Mouse (Mus musculus) embryo, embryonic 9.5 days (tissue): ENCODE results near the gene Loxl3.
A peak's percentile ranks its signal among the peaks of the same experiment; 100 is the strongest.

Source experiments
- DNase-seq: peaks from one replicate; pipeline ENCODE4 v3.0.0-alpha.2; 2017; ENCODE audit errors: extremely low spot score

Loxl3 gene

DNA sequence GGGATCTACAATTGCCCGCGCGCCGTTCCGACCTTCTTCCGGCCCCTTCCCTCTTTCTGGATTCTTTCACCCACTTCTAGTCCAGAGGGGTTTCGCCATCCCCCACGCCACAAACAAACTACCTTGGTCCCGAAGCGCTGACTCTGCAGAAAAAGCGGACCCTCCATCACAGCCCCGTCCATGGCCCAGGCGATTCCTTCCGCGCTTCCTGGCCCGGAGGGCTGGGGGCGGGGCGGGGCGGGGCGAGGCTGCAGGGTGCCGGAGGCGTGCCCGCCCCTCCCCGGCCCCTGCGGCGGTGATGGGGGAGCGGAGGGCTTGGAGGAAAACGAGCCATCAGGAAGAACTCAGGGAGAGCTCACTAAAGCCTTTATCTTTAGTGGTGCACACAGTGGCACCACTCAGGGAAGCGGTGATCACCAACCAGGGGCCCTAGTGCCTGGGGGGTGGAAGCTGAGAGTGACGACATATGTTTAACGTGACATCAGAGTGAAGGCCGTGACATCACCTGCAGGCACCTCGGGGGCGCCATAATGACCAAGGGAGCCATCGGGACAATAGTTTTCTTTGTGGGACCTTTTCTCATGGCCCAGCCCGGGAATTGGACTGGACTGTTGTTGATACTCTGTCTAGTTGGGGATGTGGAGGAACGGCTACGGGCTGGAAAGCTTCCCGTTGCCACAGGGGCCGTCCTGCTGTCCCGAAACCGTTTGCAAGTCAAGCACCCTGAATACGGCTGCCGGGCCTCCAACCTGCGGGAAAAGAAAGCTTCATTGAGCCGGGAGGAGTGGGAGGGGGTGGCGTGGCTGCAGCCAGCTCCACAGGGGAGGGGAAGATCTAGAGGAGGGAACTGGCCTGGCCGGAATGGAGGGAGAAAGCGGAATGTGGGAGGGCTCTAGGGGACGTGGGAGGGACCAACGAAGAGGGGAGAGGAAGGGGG lies at the start of gene Loxl3, which contains the start of gene Dok1:
Gene Loxl3, plus strand, starts transcription at position 925 of the 937 bp plus-strand sequence.
Gene Dok1, minus strand, starts transcription at position 223 of the 937 bp plus-strand sequence.
- DNase-seq = peak; percentile 82

DNA sequence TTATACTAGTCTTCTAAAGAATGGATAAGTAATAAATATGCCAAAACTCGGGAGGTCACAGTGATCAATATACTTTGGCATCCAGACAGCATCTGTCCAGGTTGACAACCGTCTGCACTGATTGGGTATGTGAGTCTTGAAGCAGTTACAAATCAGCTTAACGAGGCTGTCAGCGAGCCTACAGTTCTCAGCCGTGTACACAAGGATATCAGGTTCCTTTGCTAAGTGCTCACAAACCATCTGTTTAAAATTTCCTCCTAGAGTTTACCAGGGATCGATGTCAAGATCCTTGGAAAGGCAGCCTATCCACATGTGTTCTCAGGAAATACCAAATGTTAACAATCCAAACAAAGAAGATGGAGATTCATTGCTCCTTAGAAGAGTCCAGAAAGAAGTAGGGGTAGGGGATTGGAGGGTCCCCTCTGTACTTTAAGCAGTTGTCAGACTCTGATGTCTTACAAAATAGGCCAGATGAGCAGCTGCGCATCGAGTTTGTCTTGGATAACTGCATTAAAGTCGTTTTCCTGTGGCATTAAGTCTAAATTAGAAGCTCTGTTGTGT lies 46.5 kb upstream of the Loxl3 start:
- peak; percentile 40 for DNase-seq

DNA sequence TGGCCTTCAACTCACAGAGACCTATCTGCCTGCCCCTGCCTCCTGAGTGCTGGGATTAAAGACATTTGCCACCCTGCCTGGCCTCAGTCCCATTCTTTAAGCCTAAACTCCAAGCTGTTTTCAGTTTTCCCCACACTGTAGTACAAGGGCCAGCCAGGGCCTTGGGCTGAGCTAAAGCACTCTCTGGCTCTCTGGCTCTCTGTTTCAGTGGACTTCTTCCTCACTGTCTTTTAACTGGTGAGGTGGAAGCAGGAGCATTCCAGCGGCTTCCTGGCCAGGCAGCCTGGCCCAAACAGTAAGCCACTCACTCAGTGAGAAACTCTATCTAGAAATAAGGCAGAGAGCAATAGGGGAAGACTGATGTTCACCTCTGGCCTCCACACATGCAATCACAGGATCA lies 40.3 kb upstream of the Loxl3 start:
- DNase-seq = no peak

DNA sequence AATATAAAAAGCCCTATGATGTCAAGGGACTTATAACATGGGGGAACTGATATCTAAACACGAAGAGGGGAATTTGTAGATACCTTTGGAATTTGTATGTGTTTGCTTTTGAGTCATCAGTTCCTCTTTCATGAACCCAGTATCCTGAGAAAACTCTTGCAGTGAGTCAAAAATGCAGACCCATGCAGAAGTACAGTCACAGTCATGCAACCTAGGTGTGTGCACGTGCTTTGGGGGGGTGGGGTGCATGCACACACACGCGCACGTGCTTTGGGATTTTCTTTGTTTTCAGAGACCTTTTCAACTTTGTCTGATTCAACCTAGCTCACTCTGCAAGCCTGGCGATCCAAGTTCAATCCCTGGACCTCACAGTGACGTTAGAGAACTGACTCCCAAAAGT lies 39.6 kb upstream of the Loxl3 start:
- DNase-seq = no peak

DNA sequence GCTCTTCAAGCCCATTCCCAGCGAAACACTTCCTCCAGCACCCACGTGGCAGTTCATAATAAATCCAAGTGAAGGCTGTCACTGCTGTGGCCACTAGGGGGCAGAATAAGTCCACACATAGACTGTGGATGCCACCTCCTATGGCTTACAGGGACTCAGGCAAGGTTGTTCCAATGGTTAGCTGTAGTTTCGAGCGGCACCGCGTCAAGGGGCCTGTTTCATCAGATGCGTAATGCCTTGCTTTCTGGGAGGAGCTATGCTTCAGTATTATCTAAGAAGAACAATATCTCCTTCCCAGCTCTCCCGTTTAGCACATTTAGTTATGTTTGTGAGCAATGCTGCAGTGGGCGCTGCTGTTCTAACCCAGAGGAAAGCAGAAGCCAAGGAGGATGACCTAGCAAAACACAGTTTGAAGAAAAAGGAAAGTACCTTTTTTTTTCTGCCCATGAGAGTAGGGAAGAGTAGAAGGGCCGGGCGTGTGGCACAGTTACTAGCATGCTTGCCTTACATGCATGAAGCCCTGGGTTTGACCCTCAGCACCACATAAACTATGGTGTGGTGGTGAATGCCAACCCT lies 37.1 kb upstream of the Loxl3 start:
- DNase-seq = peak; percentile 92

DNA sequence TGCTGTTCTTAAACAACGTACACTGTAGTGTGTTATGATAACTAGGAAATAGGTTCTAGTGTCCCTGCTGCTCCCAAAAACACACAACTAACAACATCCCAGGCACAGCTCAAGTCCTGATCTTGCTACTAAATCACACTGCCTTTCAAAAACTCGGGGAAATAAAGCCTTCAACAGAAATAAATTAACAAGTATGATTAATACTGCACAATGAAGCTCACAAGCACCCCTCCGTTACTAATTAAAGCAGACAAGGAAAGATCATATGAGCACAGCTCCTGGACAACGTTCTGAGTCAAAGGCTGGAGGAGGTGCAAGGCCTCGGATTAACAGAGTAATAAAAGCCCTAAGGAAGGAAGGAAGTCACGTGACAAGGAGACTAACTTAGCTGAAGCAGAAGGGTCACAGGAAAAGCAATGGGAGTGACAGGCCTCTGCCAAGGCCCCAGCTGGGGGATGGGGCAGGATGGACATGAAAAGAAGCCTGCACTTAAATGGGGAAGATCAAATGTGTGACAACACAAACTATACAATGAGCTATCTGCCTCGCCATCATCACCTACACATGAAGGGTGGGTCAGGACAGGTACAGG lies 36.4 kb upstream of the Loxl3 start:
- peak; percentile 5 for DNase-seq

DNA sequence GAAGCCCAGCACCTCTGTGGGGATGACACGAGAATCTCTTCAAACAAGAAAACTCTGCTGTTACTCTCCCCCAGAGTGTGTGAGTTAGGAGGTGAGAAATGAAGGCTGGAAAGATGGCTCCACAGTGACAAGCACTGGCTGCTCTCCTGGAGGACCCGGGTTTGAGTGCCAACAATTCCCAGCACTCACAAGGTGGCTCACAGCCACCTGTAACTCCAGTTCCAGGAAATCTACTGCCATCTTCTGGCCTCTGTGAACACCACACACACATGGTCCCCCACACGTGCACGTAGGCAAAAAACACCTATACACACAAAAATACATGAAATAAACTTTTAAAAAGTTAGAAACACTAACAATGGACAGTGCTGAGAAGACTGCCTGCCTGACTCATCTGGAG lies 35.6 kb upstream of the Loxl3 start:
- no peak for DNase-seq

DNA sequence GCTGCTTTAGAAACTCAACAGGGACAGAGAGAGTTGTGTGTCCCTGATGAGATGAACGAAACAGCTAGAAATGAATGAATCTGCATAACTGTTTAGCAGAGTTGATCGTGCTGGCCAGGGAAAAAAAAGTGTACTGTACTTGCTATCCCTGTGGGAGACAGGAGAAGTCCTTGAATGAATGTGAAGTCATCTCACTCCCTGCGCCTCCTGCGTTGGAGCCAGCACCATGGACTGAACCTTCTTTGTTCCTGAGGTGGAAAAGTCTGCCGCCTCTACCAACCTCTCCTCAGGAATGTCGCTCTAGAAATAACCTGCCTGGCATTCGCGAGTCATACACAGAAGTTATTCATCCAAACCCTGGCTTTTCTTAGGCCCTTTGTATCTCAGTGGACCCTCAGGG lies 34.0 kb upstream of the Loxl3 start:
- DNase-seq = no peak

DNA sequence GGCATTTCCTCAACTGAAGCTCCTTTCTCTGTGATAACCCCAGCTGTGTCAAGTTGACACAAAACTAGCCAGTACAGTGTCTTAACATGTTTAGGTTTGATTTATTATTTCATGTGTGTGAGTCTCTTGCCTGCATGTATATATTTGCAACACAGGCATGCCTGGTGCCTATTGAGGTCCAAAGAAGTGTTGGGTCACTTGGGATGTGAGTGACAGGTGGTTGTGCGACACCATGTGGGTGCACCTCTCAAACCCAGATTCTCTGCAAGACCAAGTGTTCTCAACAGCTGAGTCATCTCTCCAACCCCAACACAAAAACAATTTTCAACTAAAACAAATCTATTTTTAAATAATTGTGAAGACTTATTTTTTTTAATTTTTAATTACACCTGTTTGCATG lies 30.9 kb upstream of the Loxl3 start:
- no peak for DNase-seq

DNA sequence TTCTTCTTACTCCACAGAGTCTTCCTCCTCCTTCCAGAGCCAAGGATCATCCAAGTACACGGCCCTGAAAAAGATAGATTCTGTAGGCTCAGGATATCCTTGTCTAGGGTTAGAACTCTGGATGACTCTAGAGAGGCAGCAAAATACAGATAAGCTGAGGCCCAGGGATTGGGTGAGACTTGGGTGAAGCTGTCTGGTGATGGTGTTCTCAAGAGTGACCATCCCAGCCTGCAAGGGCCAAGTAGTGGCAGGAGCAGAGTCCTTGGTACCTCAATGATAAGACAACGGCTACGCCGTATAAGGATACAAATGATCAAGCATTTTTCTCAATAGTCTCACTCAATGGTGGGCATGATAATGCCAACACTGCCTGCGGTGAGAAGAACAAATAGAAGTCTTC lies 30.1 kb upstream of the Loxl3 start:
- no peak for DNase-seq

DNA sequence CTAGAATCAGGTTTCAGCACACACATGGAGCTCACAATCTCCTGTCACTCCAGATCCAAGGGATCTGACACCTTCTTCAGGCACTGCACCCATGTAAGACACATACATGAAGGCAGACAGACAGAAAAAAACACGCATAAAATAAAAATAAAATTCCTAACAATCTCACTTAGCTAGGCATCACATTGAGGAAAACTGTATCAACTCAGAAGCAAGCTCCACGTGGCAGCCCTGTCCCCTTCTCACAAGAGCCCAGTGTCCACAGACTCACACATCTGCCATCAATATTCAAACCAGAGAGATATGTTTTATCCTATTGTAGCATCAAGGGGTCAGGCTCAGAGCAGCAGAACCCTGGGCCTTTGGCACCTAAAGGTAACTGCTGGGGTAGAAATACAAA lies 29.7 kb upstream of the Loxl3 start:
- no peak for DNase-seq

DNA sequence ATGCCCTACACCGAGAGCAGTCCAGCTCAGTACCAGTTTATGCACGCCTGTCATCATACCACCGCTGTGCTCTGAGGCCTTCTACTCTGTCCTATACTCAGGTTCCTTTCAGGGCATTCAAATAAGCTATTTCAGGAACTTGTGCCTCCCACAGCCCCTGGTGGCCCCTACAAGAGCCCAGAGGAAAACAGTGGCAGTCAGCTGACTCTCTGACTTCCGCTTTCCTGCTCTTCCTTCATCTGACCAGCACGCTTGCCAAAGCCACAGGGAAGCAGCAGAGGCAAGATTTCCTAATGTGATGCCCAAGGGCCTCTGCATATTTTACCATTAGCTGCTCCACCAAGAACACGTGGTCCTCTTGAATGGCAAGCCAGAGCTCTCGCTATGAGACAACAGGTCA lies 29.1 kb upstream of the Loxl3 start:
- DNase-seq = no peak

DNA sequence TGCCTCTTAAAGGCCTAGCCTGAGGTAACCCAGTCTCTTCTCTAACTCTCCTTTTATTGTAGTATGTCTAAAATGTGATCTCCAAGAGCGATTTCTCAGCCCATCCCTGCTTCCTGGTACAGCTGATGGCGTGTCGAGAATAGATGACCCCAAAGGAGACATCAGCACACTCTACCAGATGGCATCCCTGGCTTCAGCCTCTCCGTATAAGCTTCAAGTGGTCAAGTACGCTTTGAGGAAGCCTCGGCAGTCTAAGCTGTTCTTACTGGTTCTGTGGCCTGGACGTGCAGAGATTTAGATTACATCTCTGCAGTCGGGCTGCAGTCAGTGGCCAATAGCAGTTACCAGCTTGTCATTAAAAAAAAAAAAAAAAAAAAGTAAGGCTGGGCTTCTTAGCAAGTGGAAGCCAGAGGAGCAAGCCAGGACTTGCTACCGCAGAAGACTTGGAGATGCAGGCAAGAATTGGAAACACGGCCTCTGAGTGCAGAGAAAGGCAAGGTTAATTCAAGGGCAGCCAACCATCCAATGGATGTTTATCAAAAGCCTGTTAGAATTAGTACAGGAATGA lies 28.4 kb upstream of the Loxl3 start:
- DNase-seq = no peak

DNA sequence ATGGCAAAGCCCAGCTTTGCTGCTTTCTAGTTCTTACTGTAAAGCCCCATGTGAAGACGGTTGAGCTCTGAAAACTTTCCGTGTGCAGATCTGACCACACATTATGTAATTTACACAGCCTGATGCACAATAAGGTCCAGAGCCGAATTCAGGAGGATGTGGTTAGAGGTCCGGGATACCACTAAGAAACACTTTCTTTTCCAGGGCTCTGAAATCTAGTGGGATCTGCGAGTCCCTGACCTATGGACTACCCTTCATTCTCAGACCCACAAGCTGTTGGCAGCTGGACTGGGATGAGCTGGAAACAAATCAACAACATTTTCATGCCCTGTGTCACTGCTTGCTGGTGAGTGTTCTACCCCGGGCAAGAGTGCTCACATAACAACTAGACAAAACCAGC lies 27.9 kb upstream of the Loxl3 start:
- DNase-seq = no peak

DNA sequence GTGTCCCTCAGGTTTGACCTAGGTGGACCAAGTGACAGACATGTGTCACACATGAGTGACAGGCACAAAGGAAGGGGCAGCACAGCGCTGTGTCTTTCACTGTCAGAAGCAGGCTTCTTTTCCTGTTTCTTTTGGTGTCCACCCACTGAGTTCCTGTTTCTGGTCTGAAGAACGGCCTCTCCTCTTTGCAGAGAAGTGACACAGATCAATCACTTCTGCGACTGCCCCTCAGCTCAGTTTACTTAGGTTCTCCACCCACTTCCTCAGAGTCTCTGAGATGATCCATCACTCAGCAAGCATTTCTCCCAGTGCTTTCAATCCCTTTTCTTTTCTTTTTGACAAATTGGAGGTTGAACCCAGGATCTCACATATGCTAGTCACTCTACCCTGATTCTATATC lies 25.3 kb upstream of the Loxl3 start:
- no peak for DNase-seq

DNA sequence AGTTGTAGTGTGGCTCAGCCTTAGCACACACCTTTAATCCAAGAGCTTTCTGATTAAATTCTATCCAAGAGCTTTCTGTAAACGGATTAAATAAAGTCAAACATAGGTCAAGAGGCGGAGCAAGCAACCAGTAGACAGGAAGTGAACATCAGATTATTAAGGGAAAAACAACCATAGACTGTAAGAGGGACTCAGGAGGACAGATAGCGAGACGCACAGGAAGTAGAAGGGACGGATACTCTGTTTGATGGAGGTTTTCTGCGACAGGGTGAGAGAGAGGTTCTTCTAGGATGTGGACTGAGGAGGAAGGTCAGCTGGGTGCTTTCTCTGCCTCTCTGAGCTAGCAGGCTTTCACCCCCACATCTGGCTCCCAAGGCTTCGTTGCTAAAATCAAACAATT lies 24.0 kb upstream of the Loxl3 start:
- no peak for DNase-seq

DNA sequence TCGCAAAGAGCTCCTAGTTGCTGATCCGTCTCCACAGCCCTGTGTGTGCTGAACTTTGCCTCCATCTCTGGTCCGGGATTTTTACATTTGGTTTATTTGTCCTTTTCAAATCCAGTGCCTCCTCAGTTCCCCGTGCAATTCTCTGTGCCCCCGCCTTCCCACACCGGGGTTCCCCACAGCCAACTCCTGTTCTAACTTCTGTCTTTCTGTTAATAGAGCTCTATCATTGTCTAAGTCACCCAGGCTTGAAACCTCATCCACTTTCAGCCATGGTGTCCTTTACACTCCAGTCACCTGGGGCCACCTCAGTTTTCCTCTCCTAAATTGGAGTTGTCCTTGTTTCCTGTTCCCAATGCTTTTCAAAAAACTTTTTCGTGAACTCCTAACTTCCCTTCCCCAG lies 22.7 kb upstream of the Loxl3 start:
- DNase-seq = no peak

DNA sequence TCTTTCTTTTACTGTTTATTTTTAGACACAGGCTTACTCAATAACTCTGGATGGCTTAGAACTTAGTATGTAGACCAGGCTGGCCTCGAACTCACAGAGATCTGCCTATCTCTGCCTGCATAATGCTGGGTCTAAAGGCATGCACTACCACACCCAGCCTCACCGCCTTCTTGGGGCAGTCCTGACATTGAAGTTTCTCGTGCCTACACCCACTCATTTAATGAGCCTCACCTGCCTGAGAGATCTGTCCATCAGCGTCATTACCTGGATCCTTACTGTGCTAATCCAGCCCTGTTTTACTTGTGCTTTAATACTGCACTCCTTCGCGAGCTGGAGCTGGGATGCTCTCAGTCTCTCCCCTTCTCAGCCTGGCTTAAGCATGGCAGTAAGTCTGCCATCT lies 22.2 kb upstream of the Loxl3 start:
- DNase-seq = no peak

DNA sequence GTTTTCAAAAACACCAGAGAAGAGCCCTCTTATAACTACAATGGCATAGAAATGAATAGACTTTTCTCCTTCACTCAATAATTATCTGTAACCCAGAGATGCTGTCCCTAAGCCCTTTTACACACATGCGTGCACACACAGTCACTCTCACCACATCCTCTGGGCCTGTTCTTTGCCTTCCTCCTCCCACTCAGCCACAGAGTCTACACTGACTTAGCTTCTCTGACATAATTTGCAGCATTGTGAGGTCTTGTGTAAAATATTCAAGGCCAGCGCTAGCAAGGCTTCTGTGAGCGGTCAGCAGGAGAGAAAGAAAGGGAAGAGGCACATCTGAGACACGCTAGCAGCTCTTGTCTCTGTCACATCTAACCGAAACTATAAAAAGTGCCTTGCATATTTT lies 20.5 kb upstream of the Loxl3 start:
- no peak for DNase-seq

DNA sequence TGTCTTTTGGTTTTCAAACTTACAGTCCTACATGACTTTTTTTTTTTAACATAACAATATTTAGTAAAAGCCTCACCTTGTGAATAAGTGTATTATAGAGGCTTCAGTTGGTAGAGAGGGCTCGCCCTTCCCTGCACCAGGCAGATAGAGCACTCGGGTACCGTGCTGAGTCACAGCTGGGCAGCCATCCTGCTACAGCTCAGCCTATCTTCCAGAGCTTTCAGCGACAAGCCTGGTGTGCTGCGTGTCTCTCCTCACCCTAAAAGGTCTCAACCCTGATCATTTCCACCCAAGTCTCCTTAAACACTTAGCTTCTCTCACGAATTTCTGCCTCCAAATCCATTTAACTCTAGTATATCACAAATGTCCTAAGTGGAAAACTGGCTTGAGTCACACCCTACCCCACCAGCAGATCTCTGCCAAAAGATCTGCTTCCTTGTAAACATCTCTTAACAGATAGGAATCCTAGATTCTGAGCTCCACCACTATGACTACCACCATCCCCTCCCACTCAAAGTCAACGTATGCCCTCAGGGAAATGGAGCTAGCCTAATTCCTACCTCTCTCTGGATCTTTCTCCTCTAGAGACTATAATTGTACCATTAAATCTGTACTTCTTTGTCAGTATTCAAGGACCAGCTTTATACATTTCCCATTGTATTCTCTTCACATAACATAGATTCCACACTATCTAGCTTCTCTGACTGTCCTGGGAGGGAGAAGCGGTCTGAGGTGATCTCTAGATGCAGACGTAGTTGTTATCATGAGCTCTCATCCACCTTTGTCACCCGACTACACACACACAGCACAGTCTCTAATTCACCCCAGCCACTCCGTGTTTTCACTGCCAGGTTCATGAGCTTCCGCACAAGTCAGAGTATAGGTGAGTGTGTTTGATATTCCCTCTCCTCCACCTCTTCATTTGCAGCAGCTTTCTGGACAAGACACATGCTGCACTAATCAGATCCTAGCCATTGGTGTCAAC lies 19.2 kb upstream of the Loxl3 start:
- no peak for DNase-seq

DNA sequence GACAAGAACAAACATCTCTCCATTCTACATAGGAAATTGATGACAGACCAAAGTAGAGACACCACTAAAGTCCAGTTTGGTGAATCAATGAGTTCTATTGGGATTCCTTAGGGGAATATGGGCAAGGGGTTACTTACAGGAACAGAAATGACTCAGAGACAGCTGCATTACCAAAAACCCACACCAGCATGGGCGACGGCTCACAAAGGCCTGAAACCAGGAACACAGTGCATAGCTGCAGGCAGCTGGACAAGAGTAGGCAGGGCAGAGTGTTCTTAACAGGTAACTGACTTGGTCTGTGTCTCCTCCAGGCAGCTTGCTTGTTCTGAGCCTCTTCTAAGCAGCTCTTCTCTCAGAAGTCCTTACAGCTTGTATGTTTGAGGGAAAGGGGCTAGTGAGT lies 18.2 kb upstream of the Loxl3 start:
- DNase-seq = no peak
